In the genomic region with DNA sequence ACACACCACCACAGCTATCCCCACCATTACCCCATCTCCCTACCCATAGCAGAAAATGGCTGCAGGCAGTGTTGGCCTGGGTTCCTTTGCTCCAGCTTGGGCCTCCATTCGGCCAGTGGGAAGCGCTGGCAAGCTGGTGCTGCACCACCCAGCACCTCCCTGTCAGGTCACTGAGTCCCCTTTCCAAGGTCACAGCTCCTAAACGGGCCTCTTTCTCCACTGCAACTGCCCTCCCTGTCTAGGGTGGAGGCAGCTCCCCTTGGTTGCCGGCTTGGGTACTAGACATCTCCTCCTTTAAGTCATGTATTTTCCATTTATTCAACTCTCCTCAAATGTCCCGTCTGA, we compare ENCODE assay signal across 8 mouse cellular contexts. TPM values are rescaled to one million over a fixed set of nuclear protein-coding genes. Genes with fewer than 3 reads are reported as not detected.
DNase-seq lines count a peak whose midpoint lies in the region; ATAC-seq lines count a peak whose summit lies in the region.

No protein-coding gene starts in this region.

- 39% methylated on average over 5 of the region's 5 CpGs for WGBS in embryonic facial prominence, embryonic 11.5 days
- 43% methylated on average over 5 of the region's 5 CpGs for WGBS in intestine, embryonic 14.5 days
- 29% methylated on average over 5 of the region's 5 CpGs for WGBS in liver, embryonic 15.5 days (ENCODE audit: insufficient replicate concordance)

- peak overlapping the region; percentile 60; the same call in 1 of the 2 replicates for H3K4me2 ChIP-seq in embryonic facial prominence, embryonic 11.5 days (ENCODE audit: low read depth, low read length)
- H3K4me2 ChIP-seq in intestine, embryonic 14.5 days (ENCODE audit: low read length): peak overlapping the region; percentile 76
- H3K4me2 ChIP-seq in liver, embryonic 15.5 days: peak overlapping the region; percentile 97

- H3K27ac ChIP-seq in embryonic facial prominence, embryonic 11.5 days (replicated peaks; ENCODE audit: low read depth, low read length): peak overlapping the region; percentile 77; the same call in 1 of the 2 replicates
- H3K27ac ChIP-seq in intestine, embryonic 14.5 days (ENCODE audit: low read depth): peak overlapping the region; percentile 64; the same call in 1 of the 2 replicates
- H3K27ac ChIP-seq in liver, embryonic 15.5 days (replicated peaks): peak overlapping the region; percentile 87

- no peaks in the 10 kb centered on the region for H3K9me3 ChIP-seq in embryonic facial prominence, embryonic 11.5 days (replicated peaks; ENCODE audit: control insufficient read depth, low read length)
- no peaks in the 10 kb centered on the region for H3K9me3 ChIP-seq in intestine, embryonic 14.5 days (ENCODE audit: control insufficient read depth, low read length)
- no peaks in the 10 kb centered on the region for H3K9me3 ChIP-seq in liver, embryonic 15.5 days (replicated peaks)

- no peaks in the 10 kb centered on the region for H3K27me3 ChIP-seq in embryonic facial prominence, embryonic 11.5 days (ENCODE audit: control insufficient read depth, insufficient read depth, low read length)
- no peaks in the 10 kb centered on the region for H3K27me3 ChIP-seq in intestine, embryonic 14.5 days (replicated peaks; ENCODE audit: control insufficient read depth, insufficient read depth, low read length)
- H3K27me3 ChIP-seq in liver, embryonic 15.5 days: peaks cover 32% of the 10 kb centered on the region

- H3K9ac ChIP-seq in embryonic facial prominence, embryonic 11.5 days (replicated peaks; ENCODE audit: low read length): peak overlapping the region; percentile 37; the same call in 1 of the 2 replicates
- H3K9ac ChIP-seq in intestine, embryonic 14.5 days (ENCODE audit: low read length): no peak overlapping the region
- H3K9ac ChIP-seq in liver, embryonic 15.5 days: peak overlapping the region; percentile 67

- peaks cover 21% of the 10 kb centered on the region for H3K4me1 ChIP-seq in embryonic facial prominence, embryonic 11.5 days (ENCODE audit: control insufficient read depth, insufficient read depth, low read length)
- peaks cover 30% of the 10 kb centered on the region for H3K4me1 ChIP-seq in intestine, embryonic 14.5 days (replicated peaks; ENCODE audit: control insufficient read depth, insufficient read depth, low read length)
- peaks cover 91% of the 10 kb centered on the region for H3K4me1 ChIP-seq in liver, embryonic 15.5 days (replicated peaks)

- H3K36me3 ChIP-seq in embryonic facial prominence, embryonic 11.5 days (replicated peaks; ENCODE audit: control insufficient read depth, insufficient read depth, low read depth, low read length): no peaks in the 10 kb centered on the region
- H3K36me3 ChIP-seq in intestine, embryonic 14.5 days (ENCODE audit: control insufficient read depth, insufficient read depth, low read length): no peaks in the 10 kb centered on the region
- no peaks in the 10 kb centered on the region for H3K36me3 ChIP-seq in liver, embryonic 15.5 days (replicated peaks)

- ATAC-seq in embryonic facial prominence, embryonic 11.5 days (replicated peaks; ENCODE audit: insufficient number of reproducible peaks, low FRiP score, low TSS enrichment, low read depth): no peak
- no peak for ATAC-seq in intestine, embryonic 14.5 days (replicated peaks; ENCODE audit: low FRiP score, low TSS enrichment, low read depth)
- peak; percentile 11; the same call in 1 of the 2 replicates for ATAC-seq in liver, embryonic 15.5 days (ENCODE audit: insufficient read depth)
- no peak for ATAC-seq in monocyte, adult 5-6 weeks (replicated peaks; ENCODE audit: insufficient number of reproducible peaks, low FRiP score, low TSS enrichment, poor library complexity, severe bottlenecking)

- no peak overlapping the region; the same call in 1 of the 2 replicates for H3K4me3 ChIP-seq in embryonic facial prominence, embryonic 11.5 days (ENCODE audit: low read depth, low read length)
- H3K4me3 ChIP-seq in intestine, embryonic 14.5 days (ENCODE audit: low read depth, low read length): 0 out of 2 replicates have a peak overlapping the region, but pooled peaks have one; percentile 52
- peak overlapping the region; percentile 70 for H3K4me3 ChIP-seq in liver, embryonic 15.5 days (replicated peaks)

- peak; percentile 64 for DNase-seq in cerebellum, adult 9-11 months
- no peak for DNase-seq in cerebellum, adult 11 months
- no peak for DNase-seq in embryonic facial prominence, embryonic 11.5 days (ENCODE audit: low spot score)
- no peak for DNase-seq in intestine, embryonic 14.5 days (ENCODE audit: low spot score)
- no peak for DNase-seq in gastrocnemius, postnatal 25 days
- no peak for DNase-seq in adrenal gland, adult 8-10 months

RNA-seq across cellular contexts. Expression of gene Actg1, which starts 44.0 kb away (rescaled TPM):
- polyA plus RNA-seq in embryonic facial prominence, embryonic 11.5 days (2014; fragmentation: Nextera tagmentation; extraction: Ambion mirVana): 3,237 and 3,434 TPM in 2 replicates
- 2,797 and 3,021 TPM in 2 replicates for polyA plus RNA-seq in intestine, embryonic 14.5 days (2014; fragmentation: Nextera tagmentation; extraction: Ambion mirVana)
- 559 and 587 TPM in 2 replicates for polyA plus RNA-seq in liver, embryonic 15.5 days (2015; fragmentation: Nextera tagmentation; extraction: Ambion mirVana)
- total RNA-seq in monocyte, adult 5-6 weeks (2017): 1,753 to 2,142 TPM (median 1,849 TPM) in 3 replicates
- 100 to 1,000 TPM; 236 to 249 TPM for total RNA-seq in gastrocnemius, postnatal 25 days (2021)
- 1,000 to 10,000 TPM; 1,100 to 1,474 (median 1,219) TPM for total RNA-seq in adrenal gland, adult 8-10 months (2022)

RNA-seq across cellular contexts. Expression of gene Fscn2, which starts 57.0 kb away (rescaled TPM):
- polyA plus RNA-seq in embryonic facial prominence, embryonic 11.5 days (2014; fragmentation: Nextera tagmentation; extraction: Ambion mirVana): 0.20 and 0.28 TPM in 2 replicates
- 0.12 and 0.65 TPM in 2 replicates for polyA plus RNA-seq in intestine, embryonic 14.5 days (2014; fragmentation: Nextera tagmentation; extraction: Ambion mirVana)
- polyA plus RNA-seq in liver, embryonic 15.5 days (2015; fragmentation: Nextera tagmentation; extraction: Ambion mirVana): not detected in 2 replicates
- 0.29 to 0.75 TPM in 2 of 3 replicates, not detected in the other for total RNA-seq in monocyte, adult 5-6 weeks (2017)
- under 1 TPM; 0.29 to 0.31 TPM for total RNA-seq in gastrocnemius, postnatal 25 days (2021)
- 1 to 10 TPM in 1 of 4 experiments, under 1 TPM in 2, not detected in 1; 0.16 to 1.2 (median 0.42) TPM for total RNA-seq in adrenal gland, adult 8-10 months (2022)
